Mouse (Mus musculus): Measurements from ENCODE around the gene Sult2a8. TPM values are rescaled to one million over a fixed set of nuclear protein-coding genes. Genes with fewer than 3 reads are reported as not detected.
"Not testable (repeated sequence)": the region's sequence is repeated elsewhere in the genome, so short reads cannot be mapped to it uniquely, and the experiment has no call there.

The Sult2a8 gene
- total RNA-seq (2014; fragmentation: Nextera tagmentation) = not detected in 2 replicates
- not detected in 2 replicates for total RNA-seq (2017)

- ATAC-seq (replicated peaks; ENCODE audit: poor library complexity, severe bottlenecking) = no peak
These were observed at the start of gene Sult2a8 for GRCm38 (mm10) chr7:14446534-14446933. Sult2a8 (minus strand) TSS chr7:14446769.

- no peak for ATAC-seq (replicated peaks; ENCODE audit: poor library complexity, severe bottlenecking)
These were observed 47.6 kb upstream of the Sult2a8 start, which contains the start of gene Sult2a7 for GRCm38 (mm10) chr7:14494130-14494529. Sult2a7 (minus strand) TSS chr7:14494230.

- no peak for ATAC-seq (replicated peaks; ENCODE audit: poor library complexity, severe bottlenecking)
These were observed 46.3 kb upstream of the Sult2a8 start for GRCm38 (mm10) chr7:14492886-14493285.

GRCm38 (mm10) chr7:14439581-14439980 lies 7.0 kb downstream of the Sult2a8 start:
- no peak for ATAC-seq (replicated peaks; ENCODE audit: poor library complexity, severe bottlenecking)

GRCm38 (mm10) chr7:14438484-14438883 lies 8.1 kb downstream of the Sult2a8 start:
- no peak for ATAC-seq (replicated peaks; ENCODE audit: poor library complexity, severe bottlenecking)

GRCm38 (mm10) chr7:14438029-14438428 lies 8.5 kb downstream of the Sult2a8 start:
- ATAC-seq (replicated peaks; ENCODE audit: poor library complexity, severe bottlenecking) = no peak

GRCm38 (mm10) chr7:14399363-14399762 lies 47.2 kb downstream of the Sult2a8 start:
- not testable (repeated sequence) for ATAC-seq (replicated peaks; ENCODE audit: poor library complexity, severe bottlenecking)

GRCm38 (mm10) chr7:14396462-14396861 lies 50.1 kb downstream of the Sult2a8 start:
- ATAC-seq (replicated peaks; ENCODE audit: poor library complexity, severe bottlenecking) = no peak

Other genes with a start within 250 kb of the Sult2a8 start
- not detected in 2 replicates for gene Sult2a6, start 191.9 kb downstream of the Sult2a8 start, total RNA-seq (2014; fragmentation: Nextera tagmentation)
- not detected in 2 replicates for gene Sult2a6, start 191.9 kb downstream of the Sult2a8 start, total RNA-seq (2017)
- not detected in 2 replicates for gene Obox8, start 113.2 kb downstream of the Sult2a8 start, total RNA-seq (2014; fragmentation: Nextera tagmentation)
- gene Obox8, start 113.2 kb downstream of the Sult2a8 start, total RNA-seq (2017) = not detected in 2 replicates
- not detected in 2 replicates for gene Sult2a7, start 47.5 kb upstream of the Sult2a8 start, total RNA-seq (2014; fragmentation: Nextera tagmentation)
- gene Sult2a7, start 47.5 kb upstream of the Sult2a8 start, total RNA-seq (2017) = not detected in 2 replicates
- gene Vmn1r90, start 116.7 kb upstream of the Sult2a8 start, total RNA-seq (2014; fragmentation: Nextera tagmentation) = not detected in 2 replicates
- gene Vmn1r90, start 116.7 kb upstream of the Sult2a8 start, total RNA-seq (2017) = not detected in 2 replicates
- not detected in 2 replicates for gene Obox7, start 212.7 kb upstream of the Sult2a8 start, total RNA-seq (2014; fragmentation: Nextera tagmentation)
- gene Obox7, start 212.7 kb upstream of the Sult2a8 start, total RNA-seq (2017) = not detected in 2 replicates

All from granulocyte monocyte progenitor cell, adult 5-6 weeks (primary cell).